Mouse (Mus musculus): ENCODE measurements around the gene Edf1.

DNA sequence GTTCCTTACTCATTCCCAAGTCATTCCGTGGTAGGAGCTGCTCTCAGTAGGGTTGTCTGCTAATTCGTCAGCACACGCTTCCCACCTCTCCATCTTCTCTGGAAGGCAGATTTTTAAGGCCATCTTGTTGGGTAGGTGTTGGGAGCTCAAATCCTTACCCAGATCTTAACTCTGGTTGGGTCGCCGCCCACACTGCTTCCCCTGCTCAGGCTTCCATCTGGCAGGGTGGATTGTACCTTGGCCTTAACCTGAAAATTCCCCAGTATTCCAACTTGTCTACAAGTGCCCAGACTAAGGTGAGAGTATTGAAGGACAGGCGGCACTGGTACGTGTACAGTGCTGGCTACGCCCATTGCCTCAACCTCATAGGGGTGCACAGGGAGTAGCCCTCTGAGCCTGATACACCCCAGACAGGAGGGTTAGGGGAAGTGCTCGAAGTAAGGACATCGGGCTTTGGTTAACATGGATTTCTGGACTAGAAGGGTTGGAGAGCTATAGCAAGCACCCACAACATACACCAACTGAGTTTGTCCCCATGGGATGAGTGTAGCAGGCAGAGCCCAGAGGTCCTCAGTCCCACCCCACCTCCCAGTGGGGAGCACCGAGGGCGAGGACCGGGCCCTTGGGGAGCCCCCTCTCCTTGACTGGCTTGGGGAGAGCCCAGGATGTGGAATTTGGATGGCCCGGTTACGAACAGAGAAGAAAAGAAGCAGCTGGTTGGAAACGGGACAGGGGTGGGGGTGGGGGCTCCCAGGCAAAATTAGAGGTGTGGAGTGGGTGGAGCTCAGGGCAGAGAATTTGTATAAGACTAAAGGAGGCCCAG is 18.6 kb downstream of the Edf1 start:
- TF ChIP-seq CTCF (IDR thresholded peaks at IDR 0.05; ENCODE audit: borderline replicate concordance, extremely low read depth, insufficient read depth, insufficient read length) (no peak), POLR2A (IDR thresholded peaks at IDR 0.05; ENCODE audit: borderline replicate concordance, extremely low read depth, insufficient read depth, insufficient read length, poor library complexity, severe bottlenecking) (no peak)

Data from brain, embryonic 14.5 days (tissue).